Mouse (Mus musculus): Measurements from ENCODE around the gene Lrrc4c. TPM values are rescaled to one million over a fixed set of nuclear protein-coding genes. Genes with fewer than 3 reads are reported as not detected.

Gene Lrrc4c
- total and polyA plus RNA-seq, 3 experiments: not detected

- Histone ChIP-seq H3K9ac (ENCODE audit: insufficient read depth, low read depth) (no peak overlapping the region), H3K9me3 (replicated peaks; ENCODE audit: low read length) (peaks cover 29% of the 10 kb centered on the region), H3K4me3 (replicated peaks in 1 of 3; ENCODE audit: low read depth in 2 of 3, low read length in 2 of 3, poor library complexity in 1 of 3) (no peak overlapping the region), H3K27ac (ENCODE audit: insufficient read depth, low read depth) (no peak overlapping the region), H3K4me1 (ENCODE audit: control insufficient read depth in 1 of 2, insufficient read depth in 2 of 2) (no peaks in the 10 kb centered on the region), H3K27me3 (replicated peaks) (no peaks in the 10 kb centered on the region), H3K36me3 (replicated peaks in 1 of 2; ENCODE audit: control insufficient read depth in 1 of 2, insufficient read depth in 1 of 2, low read length in 1 of 2) (no peaks in the 10 kb centered on the region), H3K4me2 (ENCODE audit: insufficient read depth, low read depth, poor library complexity, severe bottlenecking) (no peak overlapping the region), H3K79me2 (replicated peaks; ENCODE audit: control insufficient read depth, extremely low read depth, insufficient read depth, poor library complexity, severe bottlenecking) (no peaks in the 10 kb centered on the region)
- in situ Hi-C loops (cut with MboI; ENCODE audit: low pct_ligation_motif_present, low pct_unique_long_range_greater_than_20kb, low sequenced_read_pairs) (no loop called here), dilution Hi-C loops (cut with MboI; ENCODE audit: extremely low pct_ligation_motif_present, extremely low pct_unique_long_range_greater_than_20kb, low sequenced_read_pairs) (no loop called here)
- TF ChIP-seq E2F4 (IDR thresholded peaks at IDR 0.05; ENCODE audit: insufficient replicate concordance, low read depth, low read length) (no peak), MAX (IDR thresholded peaks at IDR 0.05; ENCODE audit: low read length) (no peak), ZC3H11A (IDR thresholded peaks at IDR 0.05; ENCODE audit: low read depth, low read length) (no peak), ZNF384 (IDR thresholded peaks at IDR 0.05; ENCODE audit: low read depth, low read length) (no peak)
- no peak for DNase-seq (ENCODE audit: extremely low read depth)
Observed at GRCm38 (mm10) chr2:96999521-96999920, 681.6 kb downstream of the Lrrc4c start.

- Histone ChIP-seq H3K4me1 (ENCODE audit: control insufficient read depth in 1 of 2, insufficient read depth in 2 of 2) (no peaks in the 10 kb centered on the region), H3K4me3 (replicated peaks in 1 of 3; ENCODE audit: low read depth in 2 of 3, low read length in 2 of 3, poor library complexity in 1 of 3) (no peak overlapping the region), H3K27me3 (replicated peaks) (no peaks in the 10 kb centered on the region), H3K36me3 (replicated peaks in 1 of 2; ENCODE audit: control insufficient read depth in 1 of 2, insufficient read depth in 1 of 2, low read length in 1 of 2) (no peaks in the 10 kb centered on the region), H3K79me2 (replicated peaks; ENCODE audit: control insufficient read depth, extremely low read depth, insufficient read depth, poor library complexity, severe bottlenecking) (no peaks in the 10 kb centered on the region), H3K9me3 (replicated peaks; ENCODE audit: low read length) (peaks cover 6% of the 10 kb centered on the region), H3K9ac (ENCODE audit: insufficient read depth, low read depth) (no peak overlapping the region), H3K4me2 (ENCODE audit: insufficient read depth, low read depth, poor library complexity, severe bottlenecking) (no peak overlapping the region), H3K27ac (ENCODE audit: insufficient read depth, low read depth) (no peak overlapping the region)
- TF ChIP-seq EP300 (IDR thresholded peaks at IDR 0.05; ENCODE audit: low read length) (no peak), TCF12 (IDR thresholded peaks at IDR 0.05; ENCODE audit: low read depth, low read length) (no peak), ZKSCAN1 (IDR thresholded peaks at IDR 0.05; ENCODE audit: borderline replicate concordance, low read depth, low read length) (no peak), NRF1 (IDR thresholded peaks at IDR 0.05; ENCODE audit: low read depth, low read length) (no peak), POLR2AphosphoS2 (IDR thresholded peaks at IDR 0.05; ENCODE audit: low read depth, low read length) (no peak), RCOR1 (conservative IDR thresholded peaks at IDR 0.05; ENCODE audit: low read depth, low read length) (no peak), PAX5 (IDR thresholded peaks at IDR 0.05; ENCODE audit: low read length) (no peak), POLR2A (IDR thresholded peaks at IDR 0.05; ENCODE audit: low read depth, low read length) (no peak), TBP (conservative IDR thresholded peaks at IDR 0.05; ENCODE audit: low read depth, low read length) (no peak)
- DNase-seq (ENCODE audit: extremely low read depth): no peak
- dilution Hi-C loops (cut with MboI; ENCODE audit: extremely low pct_ligation_motif_present, extremely low pct_unique_long_range_greater_than_20kb, low sequenced_read_pairs): no loop called here
- in situ Hi-C loops (cut with MboI; ENCODE audit: low pct_ligation_motif_present, low pct_unique_long_range_greater_than_20kb, low sequenced_read_pairs): no loop called here
Observed at GRCm38 (mm10) chr2:97018319-97018718, 700.4 kb downstream of the Lrrc4c start.

GRCm38 (mm10) chr2:97026991-97027390 lies 709.0 kb downstream of the Lrrc4c start:
- Histone ChIP-seq H3K9me3 (replicated peaks; ENCODE audit: low read length) (peaks cover 5% of the 10 kb centered on the region), H3K4me1 (ENCODE audit: control insufficient read depth in 1 of 2, insufficient read depth in 2 of 2) (no peaks in the 10 kb centered on the region), H3K9ac (ENCODE audit: insufficient read depth, low read depth) (no peak overlapping the region), H3K36me3 (replicated peaks in 1 of 2; ENCODE audit: control insufficient read depth in 1 of 2, insufficient read depth in 1 of 2, low read length in 1 of 2) (no peaks in the 10 kb centered on the region), H3K27ac (ENCODE audit: insufficient read depth, low read depth) (no peak overlapping the region), H3K4me3 (replicated peaks in 1 of 3; ENCODE audit: low read depth in 2 of 3, low read length in 2 of 3, poor library complexity in 1 of 3) (no peak overlapping the region), H3K79me2 (replicated peaks; ENCODE audit: control insufficient read depth, extremely low read depth, insufficient read depth, poor library complexity, severe bottlenecking) (no peaks in the 10 kb centered on the region), H3K27me3 (replicated peaks) (no peaks in the 10 kb centered on the region), H3K4me2 (ENCODE audit: insufficient read depth, low read depth, poor library complexity, severe bottlenecking) (no peak overlapping the region)
- no peak for TF ChIP-seq POLR2A (IDR thresholded peaks at IDR 0.05; ENCODE audit: low read depth, low read length)
- no peak for TF ChIP-seq MEF2A (IDR thresholded peaks at IDR 0.05; ENCODE audit: borderline replicate concordance, low read depth, low read length)
- no peak for TF ChIP-seq BHLHE40 (IDR thresholded peaks at IDR 0.05; ENCODE audit: low read depth, low read length)
- no peak for TF ChIP-seq HCFC1 (IDR thresholded peaks at IDR 0.05; ENCODE audit: low read depth, low read length)
- TF ChIP-seq MAFK (IDR thresholded peaks at IDR 0.05; ENCODE audit: insufficient replicate concordance, low read length): no peak
- TF ChIP-seq TBP (conservative IDR thresholded peaks at IDR 0.05; ENCODE audit: low read depth, low read length): no peak
- no peak for TF ChIP-seq RAD21 (IDR thresholded peaks at IDR 0.05; ENCODE audit: low read depth, low read length)
- TF ChIP-seq ETS1 (conservative IDR thresholded peaks at IDR 0.05; ENCODE audit: low read depth, low read length): no peak
- TF ChIP-seq MAZ (IDR thresholded peaks at IDR 0.05; ENCODE audit: low read depth, low read length): no peak
- dilution Hi-C loops (cut with MboI; ENCODE audit: extremely low pct_ligation_motif_present, extremely low pct_unique_long_range_greater_than_20kb, low sequenced_read_pairs): no loop called here
- in situ Hi-C loops (cut with MboI; ENCODE audit: low pct_ligation_motif_present, low pct_unique_long_range_greater_than_20kb, low sequenced_read_pairs): no loop called here
- no peak for DNase-seq (ENCODE audit: extremely low read depth)

Measured in CH12.LX (cell line).